ENCODE assay signal across 9 mouse cellular contexts in genomic region chr5:137481138-137481537, GRCm38 (mm10). TPM values are rescaled to one million over a fixed set of nuclear protein-coding genes. Genes with fewer than 3 reads are reported as not detected.
DNase-seq lines count a peak whose midpoint lies in the region; ATAC-seq and TF ChIP-seq lines count a peak whose summit lies in the region.
"Had no signal": no experiment of that assay in that cellular context is flagged by ENCODE, and none has a peak within 500 bp of the region (broad histone marks: within the 10 kb centered on the region; RNA-seq: fewer than 3 reads in every experiment).

No protein-coding gene starts in this region.

- TF ChIP-seq CTCF in ES-Bruce4 (IDR thresholded peaks at IDR 0.05; ENCODE audit: low read depth, low read length), result peak; percentile 27
- peak; percentile 50 for TF ChIP-seq CTCF in lung, adult 2 months (IDR thresholded peaks at IDR 0.05; ENCODE audit: insufficient read depth, low read length)

- no peaks in the 10 kb centered on the region for H3K36me3 ChIP-seq in ES-Bruce4 (ENCODE audit: control insufficient read depth, insufficient read depth, low read length, poor library complexity, severe bottlenecking)
- H3K36me3 ChIP-seq: limb, embryonic 15.5 days had no signal

- TF ChIP-seq POLR2A in ES-Bruce4 (IDR thresholded peaks at IDR 0.05; ENCODE audit: insufficient read depth, low read length), result no peak
- TF ChIP-seq POLR2A in lung, adult 2 months (IDR thresholded peaks at IDR 0.05; ENCODE audit: borderline replicate concordance, extremely low read depth, low read depth, low read length), result no peak

- ATAC-seq in erythroid progenitor cell, adult 5-6 weeks (replicated peaks; ENCODE audit: low FRiP score, poor library complexity, severe bottlenecking), result no peak

- no peak overlapping the region for H3K9ac ChIP-seq in ES-Bruce4 (ENCODE audit: low read depth, poor library complexity, severe bottlenecking)
- H3K9ac ChIP-seq: limb, embryonic 15.5 days had no signal

- H3K27me3 ChIP-seq in ES-Bruce4 (ENCODE audit: control insufficient read depth, insufficient read depth, low read length, poor library complexity, severe bottlenecking), result no peaks in the 10 kb centered on the region

- DNase-seq in 3T3-L1 (ENCODE audit: low read depth, low spot score), result peak; percentile 96
- DNase-seq in c-Kit-positive CD71-positive TER-119-positive erythroid progenitor cells, embryonic 14.5 days (ENCODE audit: low spot score), result peak; percentile 48
- peak; percentile 71 to 74 for DNase-seq in gastrocnemius, adult 8-10 months (ENCODE audit: low spot score in 2 of 2)
- DNase-seq in layer of hippocampus, adult 18-20 months (ENCODE audit: low spot score in 2 of 2), result peak; percentile 64 to 93
- DNase-seq in lung, adult 2 months, result peak; percentile 73
- DNase-seq in right cerebral cortex, postnatal 36 days (ENCODE audit: low spot score in 2 of 2), result peak; percentile 44 to 50

- no peaks in the 10 kb centered on the region for H3K4me1 ChIP-seq in ES-Bruce4 (ENCODE audit: control insufficient read depth, insufficient read depth, low read length)
- H3K4me1 ChIP-seq in lung, adult 2 months (ENCODE audit: control insufficient read depth, insufficient read depth, low read length), result no peaks in the 10 kb centered on the region

- TF ChIP-seq EP300 in ES-Bruce4 (IDR thresholded peaks at IDR 0.05; ENCODE audit: insufficient read depth, low read depth, low read length), result no peak

- H3K9me3 ChIP-seq in ES-Bruce4 (replicated peaks; ENCODE audit: control insufficient read depth, insufficient read depth, low read length, poor library complexity, severe bottlenecking), result no peaks in the 10 kb centered on the region
- H3K9me3 ChIP-seq: limb, embryonic 15.5 days had no signal

- H3K4me3 ChIP-seq in ES-Bruce4 (ENCODE audit: low read depth, low read length), result no peak overlapping the region
- H3K4me3 ChIP-seq in lung, adult 2 months (replicated peaks; ENCODE audit: extremely low read depth, low read depth, low read length), result no peak overlapping the region
- H3K4me3 ChIP-seq: limb, embryonic 15.5 days had no signal

- no peak overlapping the region for H3K27ac ChIP-seq in ES-Bruce4 (ENCODE audit: insufficient read depth, low read length)
- H3K27ac ChIP-seq: limb, embryonic 15.5 days had no signal

RNA-seq across cellular contexts. Expression of gene Zan, which starts 4.3 kb away (rescaled TPM):
- polyA plus RNA-seq in ES-Bruce4 (2011; ENCODE audit: insufficient read depth, insufficient read length, low read depth, missing spikeins), result 0.04 TPM in 1 of 2 replicates, not detected in the other
- under 1 TPM in 2 of 4 experiments, not detected in 2; 0.02 to 0.54 TPM for total RNA-seq in gastrocnemius, adult 8-10 months (2022)
- under 1 TPM; 0.15 to 0.33 TPM for total RNA-seq in layer of hippocampus, adult 18-20 months (2021)
- polyA plus RNA-seq in lung, adult 2 months (2012; rRNA removed), result 0.45 and 0.83 TPM in 2 replicates
- not detected in 2 replicates for total RNA-seq in erythroid progenitor cell, adult 5-6 weeks (2015; ENCODE audit: low replicate concordance)
- not detected in 2 replicates for total RNA-seq in erythroid progenitor cell, adult 5-6 weeks (2017; ENCODE audit: low replicate concordance)

RNA-seq across cellular contexts. Expression of gene Pop7, which starts 21.2 kb away (rescaled TPM):
- polyA plus RNA-seq in ES-Bruce4 (2011; ENCODE audit: insufficient read depth, insufficient read length, low read depth, missing spikeins), result 14.4 and 15.0 TPM in 2 replicates
- 10 to 100 TPM; 10.5 to 11.7 (median 11.2) TPM for total RNA-seq in gastrocnemius, adult 8-10 months (2022)
- 10 to 100 TPM; 33.2 to 34.6 TPM for total RNA-seq in layer of hippocampus, adult 18-20 months (2021)
- polyA plus RNA-seq in lung, adult 2 months (2012; rRNA removed), result 28.4 and 32.4 TPM in 2 replicates
- 2.9 and 23.5 TPM in 2 replicates for total RNA-seq in erythroid progenitor cell, adult 5-6 weeks (2015; ENCODE audit: low replicate concordance)
- 0.38 and 10.8 TPM in 2 replicates for total RNA-seq in erythroid progenitor cell, adult 5-6 weeks (2017; ENCODE audit: low replicate concordance)

RNA-seq across cellular contexts. Expression of gene Gigyf1, which starts 37.2 kb away (rescaled TPM):
- polyA plus RNA-seq in ES-Bruce4 (2011; ENCODE audit: insufficient read depth, insufficient read length, low read depth, missing spikeins), result 33.5 and 37.9 TPM in 2 replicates
- 10 to 100 TPM; 21.2 to 25.5 (median 22.6) TPM for total RNA-seq in gastrocnemius, adult 8-10 months (2022)
- 10 to 100 TPM; 64.1 to 65.4 TPM for total RNA-seq in layer of hippocampus, adult 18-20 months (2021)
- 37.0 and 45.3 TPM in 2 replicates for polyA plus RNA-seq in lung, adult 2 months (2012; rRNA removed)
- total RNA-seq in erythroid progenitor cell, adult 5-6 weeks (2015; ENCODE audit: low replicate concordance), result 5.4 and 5.8 TPM in 2 replicates
- total RNA-seq in erythroid progenitor cell, adult 5-6 weeks (2017; ENCODE audit: low replicate concordance), result 8.1 and 11.2 TPM in 2 replicates

RNA-seq across cellular contexts. Expression of gene Epo, which starts 51.9 kb away (rescaled TPM):
- polyA plus RNA-seq in ES-Bruce4 (2011; ENCODE audit: insufficient read depth, insufficient read length, low read depth, missing spikeins), result not detected in 2 replicates
- total RNA-seq in gastrocnemius, adult 8-10 months (2022), result not detected
- total RNA-seq in layer of hippocampus, adult 18-20 months (2021), result not detected
- polyA plus RNA-seq in lung, adult 2 months (2012; rRNA removed), result not detected in 2 replicates
- not detected in 2 replicates for total RNA-seq in erythroid progenitor cell, adult 5-6 weeks (2015; ENCODE audit: low replicate concordance)
- total RNA-seq in erythroid progenitor cell, adult 5-6 weeks (2017; ENCODE audit: low replicate concordance), result not detected in 2 replicates
- polyA plus RNA-seq: limb, embryonic 15.5 days had no signal

RNA-seq across cellular contexts. Expression of gene Gnb2, which starts 52.2 kb away (rescaled TPM):
- 208 and 237 TPM in 2 replicates for polyA plus RNA-seq in ES-Bruce4 (2011; ENCODE audit: insufficient read depth, insufficient read length, low read depth, missing spikeins)
- 100 to 1,000 TPM; 118 to 137 (median 128) TPM for total RNA-seq in gastrocnemius, adult 8-10 months (2022)
- 100 to 1,000 TPM; 573 to 580 TPM for total RNA-seq in layer of hippocampus, adult 18-20 months (2021)
- polyA plus RNA-seq in lung, adult 2 months (2012; rRNA removed), result 1,063 and 1,258 TPM in 2 replicates
- total RNA-seq in erythroid progenitor cell, adult 5-6 weeks (2015; ENCODE audit: low replicate concordance), result 253 and 262 TPM in 2 replicates
- total RNA-seq in erythroid progenitor cell, adult 5-6 weeks (2017; ENCODE audit: low replicate concordance), result 152 and 170 TPM in 2 replicates
